Mouse (Mus musculus): ENCODE results near the gene B3galt6. TPM values are rescaled to one million over a fixed set of nuclear protein-coding genes. Genes with fewer than 3 reads are reported as not detected.

B3galt6 gene
- not detected in 2 replicates for polyA plus RNA-seq (2012; ENCODE audit: insufficient read depth, insufficient read length, low replicate concordance, missing spikeins)

- TF ChIP-seq POLR2A (IDR thresholded peaks at IDR 0.05; ENCODE audit: insufficient read depth, low read depth, low read length) (peak; percentile 78), CTCF (IDR thresholded peaks at IDR 0.05; ENCODE audit: insufficient read depth, low read depth, low read length) (peak; percentile 96)
- Histone ChIP-seq H3K4me3 (ENCODE audit: insufficient read depth, low read depth, low read length) (peak within 1 kb of the TSS; percentile 82), H3K4me1 (ENCODE audit: control insufficient read depth, insufficient read depth, low read length) (peaks cover 13% of the 10 kb centered on the region), H3K27ac (ENCODE audit: insufficient read depth, low read depth, low read length) (peak within 1 kb of the TSS; percentile 97)
- WGBS = under 1% methylated on average over 99 of the region's 99 CpGs
These were observed at the start of gene B3galt6, which contains the start of gene Sdf4 for GRCm38 (mm10) chr4:155992241-155992905. Gene B3galt6, minus strand, starts transcription at chr4:155992649. Gene Sdf4, plus strand, starts transcription at chr4:155992872.

- H3K27ac ChIP-seq (ENCODE audit: insufficient read depth, low read depth, low read length) = no peak overlapping the region
- 8% methylated on average over 25 of the region's 25 CpGs for WGBS
- TF ChIP-seq POLR2A (IDR thresholded peaks at IDR 0.05; ENCODE audit: insufficient read depth, low read depth, low read length) (no peak), CTCF (IDR thresholded peaks at IDR 0.05; ENCODE audit: insufficient read depth, low read depth, low read length) (no peak)
- peak overlapping the region; percentile 22 for H3K4me3 ChIP-seq (ENCODE audit: insufficient read depth, low read depth, low read length)
- H3K4me1 ChIP-seq (ENCODE audit: control insufficient read depth, insufficient read depth, low read length) = peaks cover 33% of the 10 kb centered on the region
These were observed 42.5 kb upstream of the B3galt6 start for GRCm38 (mm10) chr4:156034901-156035300.

GRCm38 (mm10) chr4:156034301-156034700 is 41.9 kb upstream of the B3galt6 start:
- Histone ChIP-seq H3K27ac (ENCODE audit: insufficient read depth, low read depth, low read length) (no peak overlapping the region), H3K4me3 (ENCODE audit: insufficient read depth, low read depth, low read length) (no peak overlapping the region), H3K4me1 (ENCODE audit: control insufficient read depth, insufficient read depth, low read length) (peaks cover 33% of the 10 kb centered on the region)
- TF ChIP-seq CTCF (IDR thresholded peaks at IDR 0.05; ENCODE audit: insufficient read depth, low read depth, low read length) (no peak), POLR2A (IDR thresholded peaks at IDR 0.05; ENCODE audit: insufficient read depth, low read depth, low read length) (no peak)
- WGBS = 55% methylated on average over 4 of the region's 4 CpGs

GRCm38 (mm10) chr4:156033476-156034119 is 41.1 kb upstream of the B3galt6 start:
- TF ChIP-seq POLR2A (IDR thresholded peaks at IDR 0.05; ENCODE audit: insufficient read depth, low read depth, low read length) (no peak), CTCF (IDR thresholded peaks at IDR 0.05; ENCODE audit: insufficient read depth, low read depth, low read length) (no peak)
- no peak overlapping the region for H3K27ac ChIP-seq (ENCODE audit: insufficient read depth, low read depth, low read length)
- 42% methylated on average over 6 of the region's 6 CpGs for WGBS
- H3K4me3 ChIP-seq (ENCODE audit: insufficient read depth, low read depth, low read length) = no peak overlapping the region
- H3K4me1 ChIP-seq (ENCODE audit: control insufficient read depth, insufficient read depth, low read length) = peaks cover 33% of the 10 kb centered on the region

- H3K4me3 ChIP-seq (ENCODE audit: insufficient read depth, low read depth, low read length) = no peak overlapping the region
- peaks cover 33% of the 10 kb centered on the region for H3K4me1 ChIP-seq (ENCODE audit: control insufficient read depth, insufficient read depth, low read length)
- no peak for TF ChIP-seq CTCF (IDR thresholded peaks at IDR 0.05; ENCODE audit: insufficient read depth, low read depth, low read length)
- TF ChIP-seq POLR2A (IDR thresholded peaks at IDR 0.05; ENCODE audit: insufficient read depth, low read depth, low read length) = no peak
- WGBS = 81% methylated on average over 4 of the region's 4 CpGs
- H3K27ac ChIP-seq (ENCODE audit: insufficient read depth, low read depth, low read length) = no peak overlapping the region
These were observed 40.4 kb upstream of the B3galt6 start for GRCm38 (mm10) chr4:156032856-156033255.

- H3K4me3 ChIP-seq (ENCODE audit: insufficient read depth, low read depth, low read length) = peak overlapping the region; percentile 57
- peaks cover 33% of the 10 kb centered on the region for H3K4me1 ChIP-seq (ENCODE audit: control insufficient read depth, insufficient read depth, low read length)
- WGBS = under 1% methylated on average over 24 of the region's 24 CpGs
- no peak for TF ChIP-seq CTCF (IDR thresholded peaks at IDR 0.05; ENCODE audit: insufficient read depth, low read depth, low read length)
- TF ChIP-seq POLR2A (IDR thresholded peaks at IDR 0.05; ENCODE audit: insufficient read depth, low read depth, low read length) = peak; percentile 77
- H3K27ac ChIP-seq (ENCODE audit: insufficient read depth, low read depth, low read length) = peak overlapping the region; percentile 74
These were observed 39.3 kb upstream of the B3galt6 start for GRCm38 (mm10) chr4:156031593-156032391.

- 3% methylated on average over 7 of the region's 7 CpGs for WGBS
- Histone ChIP-seq H3K4me3 (ENCODE audit: insufficient read depth, low read depth, low read length) (peak overlapping the region; percentile 57), H3K27ac (ENCODE audit: insufficient read depth, low read depth, low read length) (peak overlapping the region; percentile 74; the same call in 1 of the 2 replicates), H3K4me1 (ENCODE audit: control insufficient read depth, insufficient read depth, low read length) (peaks cover 35% of the 10 kb centered on the region)
- TF ChIP-seq CTCF (IDR thresholded peaks at IDR 0.05; ENCODE audit: insufficient read depth, low read depth, low read length) (no peak), POLR2A (IDR thresholded peaks at IDR 0.05; ENCODE audit: insufficient read depth, low read depth, low read length) (no peak)
These were observed 38.8 kb upstream of the B3galt6 start for GRCm38 (mm10) chr4:156031255-156031592.

- TF ChIP-seq POLR2A (IDR thresholded peaks at IDR 0.05; ENCODE audit: insufficient read depth, low read depth, low read length) (no peak), CTCF (IDR thresholded peaks at IDR 0.05; ENCODE audit: insufficient read depth, low read depth, low read length) (no peak)
- WGBS = 36% methylated on average over 9 of the region's 9 CpGs
- Histone ChIP-seq H3K4me3 (ENCODE audit: insufficient read depth, low read depth, low read length) (peak overlapping the region; percentile 57), H3K4me1 (ENCODE audit: control insufficient read depth, insufficient read depth, low read length) (peaks cover 35% of the 10 kb centered on the region), H3K27ac (ENCODE audit: insufficient read depth, low read depth, low read length) (0 out of 2 replicates have a peak overlapping the region, but pooled peaks have one; percentile 3)
These were observed 38.2 kb upstream of the B3galt6 start for GRCm38 (mm10) chr4:156030651-156031118.
